Mouse (Mus musculus) CD4-positive, CD25-positive, alpha-beta regulatory T cell, adult 4 months (primary cell): ENCODE measurements around the gene Tead1. TPM values are rescaled to one million over a fixed set of nuclear protein-coding genes. Genes with fewer than 3 reads are reported as not detected.

Experiments used
- ATAC-seq: one replicate; pipeline ENCODE4 v1.8.0; 2017
- polyA plus RNA-seq, 2 experiments: library from polyadenylated mRNA; unstranded; fragments of 100-300 nt; shearing (Covaris generic); gene quantifications; one replicate each; pipeline ENCODE4 v1.2.1; 2017

Tead1 gene
- polyA plus RNA-seq, 2 experiments from 2014 or later = 0.03 to 0.61 TPM

GRCm38 (mm10) chr7:112686586-112686985, 7.5 kb downstream of the Tead1 start:
- no peak for ATAC-seq

- no peak for ATAC-seq
These were observed 9.4 kb downstream of the Tead1 start for GRCm38 (mm10) chr7:112688425-112689001.

- ATAC-seq = no peak
These were observed 12.0 kb downstream of the Tead1 start for GRCm38 (mm10) chr7:112690836-112691781.

- ATAC-seq = no peak
These were observed 14.4 kb downstream of the Tead1 start for GRCm38 (mm10) chr7:112693566-112693965.

- no peak for ATAC-seq
These were observed 17.7 kb downstream of the Tead1 start for GRCm38 (mm10) chr7:112696777-112697161.

GRCm38 (mm10) chr7:112697162-112697841, 18.2 kb downstream of the Tead1 start:
- ATAC-seq = no peak

GRCm38 (mm10) chr7:112700082-112700481, 21.0 kb downstream of the Tead1 start:
- ATAC-seq = no peak

GRCm38 (mm10) chr7:112703341-112703740, 24.2 kb downstream of the Tead1 start:
- no peak for ATAC-seq

GRCm38 (mm10) chr7:112705870-112706269, 26.8 kb downstream of the Tead1 start:
- ATAC-seq = no peak

- no peak for ATAC-seq
These were observed 27.6 kb downstream of the Tead1 start for GRCm38 (mm10) chr7:112706756-112707155.

- no peak for ATAC-seq
These were observed 31.4 kb downstream of the Tead1 start for GRCm38 (mm10) chr7:112710409-112711107.

- no peak for ATAC-seq
These were observed 32.9 kb downstream of the Tead1 start for GRCm38 (mm10) chr7:112711977-112712376.

GRCm38 (mm10) chr7:112713509-112713908, 34.4 kb downstream of the Tead1 start:
- ATAC-seq = no peak

- no peak for ATAC-seq
These were observed 35.7 kb downstream of the Tead1 start for GRCm38 (mm10) chr7:112714783-112715182.

GRCm38 (mm10) chr7:112716701-112717100, 37.6 kb downstream of the Tead1 start:
- no peak for ATAC-seq

GRCm38 (mm10) chr7:112717676-112718075, 38.6 kb downstream of the Tead1 start:
- ATAC-seq = no peak

- ATAC-seq = no peak
These were observed 40.5 kb downstream of the Tead1 start for GRCm38 (mm10) chr7:112719394-112720142.

GRCm38 (mm10) chr7:112720143-112720988, 41.2 kb downstream of the Tead1 start:
- ATAC-seq = no peak

- ATAC-seq = no peak
These were observed 41.8 kb downstream of the Tead1 start for GRCm38 (mm10) chr7:112720989-112721337.

- no peak for ATAC-seq
These were observed 42.7 kb downstream of the Tead1 start for GRCm38 (mm10) chr7:112721859-112722258.

- ATAC-seq = no peak
These were observed 49.3 kb downstream of the Tead1 start for GRCm38 (mm10) chr7:112728399-112728798.
